ENCODE assay signal across 8 mouse cellular contexts in genomic region chr13:104816635-104817571, GRCm38 (mm10). TPM values are rescaled to one million over a fixed set of nuclear protein-coding genes. Genes with fewer than 3 reads are reported as not detected.
DNase-seq lines count a peak whose midpoint lies in the region; ATAC-seq and TF ChIP-seq lines count a peak whose summit lies in the region.

Cwc27 (minus strand) TSS chr13:104817142.

- no peaks in the 10 kb centered on the region for H3K27me3 ChIP-seq in forebrain, embryonic 16.5 days (replicated peaks; ENCODE audit: control insufficient read depth, insufficient read depth, low read length)
- no peaks in the 10 kb centered on the region for H3K27me3 ChIP-seq in lung, embryonic 14.5 days (ENCODE audit: insufficient read depth, low read length)
- no peaks in the 10 kb centered on the region for H3K27me3 ChIP-seq in thymus, adult 2 months (ENCODE audit: control insufficient read depth, insufficient read depth, low read length)

- in situ Hi-C loops in ES-E14 (cut with MboI; ENCODE audit: low sequenced_read_pairs in 2 of 2, unreplicated experiment in 2 of 2): loop anchor here in 1 of 2 experiments (10.0 kb wide), 1 partner anchor 118 kb away; no protein-coding TSS in a partner anchor

- no peaks in the 10 kb centered on the region for H3K36me3 ChIP-seq in ES-E14 (ENCODE audit: control insufficient read depth, insufficient read depth, low read length, poor library complexity, severe bottlenecking)
- H3K36me3 ChIP-seq in forebrain, embryonic 16.5 days (ENCODE audit: control insufficient read depth, insufficient read depth): no peaks in the 10 kb centered on the region
- H3K36me3 ChIP-seq in lung, embryonic 14.5 days (ENCODE audit: insufficient read depth): no peaks in the 10 kb centered on the region
- H3K36me3 ChIP-seq in thymus, adult 2 months (ENCODE audit: control insufficient read depth, insufficient read depth, low read length): no peaks in the 10 kb centered on the region

- peak within 1 kb of the TSS; percentile 82 for H3K4me2 ChIP-seq in forebrain, embryonic 16.5 days (ENCODE audit: low read length)
- peak within 1 kb of the TSS; percentile 72 for H3K4me2 ChIP-seq in lung, embryonic 14.5 days

- peak; percentile 78 for DNase-seq in ES-E14 (ENCODE audit: low read depth, low spot score)
- peak; percentile 79 for DNase-seq in cerebellum, adult 11-12 months
- DNase-seq in heart, postnatal 36 days: peak; percentile 85 to 91
- DNase-seq in layer of hippocampus, adult 2 months (ENCODE audit: low spot score in 2 of 2): peak; percentile 74
- peak; percentile 93 for DNase-seq in lung, embryonic 14.5 days
- peak; percentile 77 for DNase-seq in thymus, adult 2 months

- H3K4me3 ChIP-seq in ES-E14 (ENCODE audit: insufficient read depth in 1 of 2, low read depth in 1 of 2, low read length in 2 of 2, poor library complexity in 1 of 2, severe bottlenecking in 1 of 2): peak within 1 kb of the TSS; percentile 76 to 92
- peak within 1 kb of the TSS; percentile 66 for H3K4me3 ChIP-seq in forebrain, embryonic 16.5 days (replicated peaks; ENCODE audit: low read length)
- H3K4me3 ChIP-seq in layer of hippocampus, adult 2 months: peak within 1 kb of the TSS; percentile 68
- peak within 1 kb of the TSS; percentile 58 for H3K4me3 ChIP-seq in lung, embryonic 14.5 days (ENCODE audit: low read depth, low read length)
- peak within 1 kb of the TSS; percentile 76 for H3K4me3 ChIP-seq in olfactory bulb, adult 2 months (ENCODE audit: insufficient read depth, low read depth, low read length)
- peak within 1 kb of the TSS; percentile 78 for H3K4me3 ChIP-seq in thymus, adult 2 months (ENCODE audit: control insufficient read depth, insufficient read depth, low read length)

- ATAC-seq in forebrain, embryonic 16.5 days: peak; percentile 97
- peak; percentile 97 for ATAC-seq in lung, embryonic 14.5 days (ENCODE audit: insufficient read depth)

- H3K9me3 ChIP-seq in ES-E14 (ENCODE audit: control insufficient read depth, insufficient read depth, low read depth, low read length): no peaks in the 10 kb centered on the region
- no peaks in the 10 kb centered on the region for H3K9me3 ChIP-seq in forebrain, embryonic 16.5 days (ENCODE audit: control insufficient read depth, low read length)
- H3K9me3 ChIP-seq in lung, embryonic 14.5 days (ENCODE audit: low read depth, low read length): no peaks in the 10 kb centered on the region

- H3K4me1 ChIP-seq in ES-E14 (ENCODE audit: control insufficient read depth in 2 of 2, insufficient read depth in 2 of 2, low read length in 2 of 2, poor library complexity in 1 of 2): 0 out of 4 replicates have a peak, but pooled peaks cover 0 to 2% of the 10 kb centered on the region in 2 experiments
- H3K4me1 ChIP-seq in forebrain, embryonic 16.5 days (replicated peaks; ENCODE audit: control insufficient read depth, insufficient read depth, low read length): peaks cover 19% of the 10 kb centered on the region
- peaks cover 6% of the 10 kb centered on the region for H3K4me1 ChIP-seq in lung, embryonic 14.5 days (ENCODE audit: insufficient read depth)
- peaks cover 5% of the 10 kb centered on the region; the same call in 1 of the 2 replicates for H3K4me1 ChIP-seq in olfactory bulb, adult 2 months (ENCODE audit: control insufficient read depth, insufficient read depth, low read length)
- H3K4me1 ChIP-seq in thymus, adult 2 months (replicated peaks; ENCODE audit: control insufficient read depth, insufficient read depth, low read length): no peaks in the 10 kb centered on the region; the same call in 1 of the 2 replicates

- no peak for TF ChIP-seq CTCF in layer of hippocampus, adult 2 months (conservative IDR thresholded peaks at IDR 0.05)
- TF ChIP-seq CTCF in lung, embryonic 14.5 days (IDR thresholded peaks at IDR 0.05; ENCODE audit: low read depth): no peak
- no peak for TF ChIP-seq CTCF in olfactory bulb, adult 2 months (IDR thresholded peaks at IDR 0.05; ENCODE audit: insufficient read depth, low read depth, low read length)
- 0 out of 2 replicates have a peak, but pooled peaks have one; percentile 39 for TF ChIP-seq CTCF in thymus, adult 2 months (IDR thresholded peaks at IDR 0.05; ENCODE audit: borderline replicate concordance, control insufficient read depth, extremely low read depth, insufficient read depth, low read length, poor library complexity)

- peak; percentile 31; the same call in 1 of the 2 replicates for TF ChIP-seq POLR2A in olfactory bulb, adult 2 months (IDR thresholded peaks at IDR 0.05; ENCODE audit: insufficient read depth, low read depth, low read length)
- TF ChIP-seq POLR2A in thymus, adult 2 months (IDR thresholded peaks at IDR 0.05; ENCODE audit: control insufficient read depth, extremely low read depth, insufficient read depth, low read length, poor library complexity): 0 out of 2 replicates have a peak, but pooled peaks have one; percentile 37

- under 1% methylated on average over 50 of the region's 50 CpGs for WGBS in forebrain, embryonic 16.5 days
- under 1% methylated on average over 50 of the region's 50 CpGs for WGBS in lung, embryonic 14.5 days
- under 1% methylated on average over 50 of the region's 50 CpGs for WGBS in olfactory bulb, adult 2 months
- WGBS in thymus, adult 2 months: under 1% methylated on average over 50 of the region's 50 CpGs

- intact Hi-C loops in heart, postnatal 36 days (cut with DNase I): loop anchor here (10.0 kb wide), 1 partner anchor 238 kb away; the partner anchor contains the start of gene Rgs7bp

- H3K9ac ChIP-seq in ES-E14 (ENCODE audit: insufficient read depth, low read depth, low read length, poor library complexity, severe bottlenecking): peak within 1 kb of the TSS; percentile 89
- H3K9ac ChIP-seq in forebrain, embryonic 16.5 days (replicated peaks; ENCODE audit: low read depth, low read length): peak within 1 kb of the TSS; percentile 89
- H3K9ac ChIP-seq in lung, embryonic 14.5 days: peak within 1 kb of the TSS; percentile 90

- H3K27ac ChIP-seq in ES-E14 (ENCODE audit: insufficient read depth, low read depth, low read length, poor library complexity, severe bottlenecking): peak within 1 kb of the TSS; percentile 66; the same call in 1 of the 2 replicates
- peak within 1 kb of the TSS; percentile 83 for H3K27ac ChIP-seq in forebrain, embryonic 16.5 days (ENCODE audit: low read length)
- H3K27ac ChIP-seq in layer of hippocampus, adult 2 months: peak within 1 kb of the TSS; percentile 100
- H3K27ac ChIP-seq in lung, embryonic 14.5 days (ENCODE audit: low read depth): peak within 1 kb of the TSS; percentile 65
- peak within 1 kb of the TSS; percentile 96 for H3K27ac ChIP-seq in olfactory bulb, adult 2 months (ENCODE audit: insufficient read depth, low read depth, low read length)
- H3K27ac ChIP-seq in thymus, adult 2 months (ENCODE audit: control insufficient read depth, insufficient read depth, low read length): peak within 1 kb of the TSS; percentile 66; the same call in 1 of the 2 replicates

TF ChIP-seq in ES-E14, 5 proteins besides CTCF, POLR2A, EP300 and RAD21:
- TF ChIP-seq HCFC1 (IDR thresholded peaks at IDR 0.05; ENCODE audit: borderline replicate concordance, insufficient read depth, low read length) (peak; percentile 87), MAFK (IDR thresholded peaks at IDR 0.05; ENCODE audit: insufficient read depth, low read depth, low read length) (no peak), CHD2 (IDR thresholded peaks at IDR 0.05; ENCODE audit: low read depth, low read length) (no peak), ZNF384 (IDR thresholded peaks at IDR 0.05; ENCODE audit: low read depth, low read length) (no peak), ZC3H11A (IDR thresholded peaks at IDR 0.05; ENCODE audit: borderline replicate concordance, low read depth, low read length) (no peak)

RNA-seq across cellular contexts. Expression of gene Cwc27, which starts in this region (rescaled TPM):
- 21.8 and 29.5 TPM in 2 replicates for total RNA-seq in ES-E14 (2012; rRNA removed)
- 28.3 and 28.6 TPM in 2 replicates for polyA plus RNA-seq in forebrain, embryonic 16.5 days (2015; fragmentation: Nextera tagmentation; extraction: Ambion mirVana)
- total RNA-seq in heart, postnatal 36 days (2021): 10 to 100 TPM; 12.2 to 15.8 TPM
- total RNA-seq in layer of hippocampus, adult 2 months (2021): 10 to 100 TPM; 18.9 to 20.3 TPM
- 30.6 and 33.7 TPM in 2 replicates for polyA plus RNA-seq in lung, embryonic 14.5 days (2014; fragmentation: Nextera tagmentation; extraction: Ambion mirVana)
- polyA plus RNA-seq in olfactory bulb, adult 2 months (2012; ENCODE audit: insufficient read depth, insufficient read length, low replicate concordance, missing spikeins): not detected in 2 replicates
- 2.8 and 4.6 TPM in 2 replicates for polyA plus RNA-seq in thymus, adult 2 months (2012; rRNA removed)

Comparison
In these comparisons a context has a peak if more than half of its experiments do, and no peak if none do; other contexts are left out.
1. Peak in every context shown above with its lines: DNase-seq, ATAC-seq, H3K4me3 ChIP-seq and H3K27ac ChIP-seq.